Mouse (Mus musculus): ENCODE results near the gene Nsf. TPM values are rescaled to one million over a fixed set of nuclear protein-coding genes. Genes with fewer than 3 reads are reported as not detected.

Gene Nsf
- total and polyA plus RNA-seq, 3 experiments, result 16.5 to 28.7 (median 26.9) TPM

GRCm38 (mm10) chr11:103910531-103910930 is 43.3 kb downstream of the Nsf start:
- Histone ChIP-seq H3K27me3 (ENCODE audit: control insufficient read depth, insufficient read depth, low read length) (no peaks in the 10 kb centered on the region), H3K4me3 (no peak overlapping the region), H3K9ac (ENCODE audit: low read depth, low read length) (no peak overlapping the region), H3K36me3 (ENCODE audit: control insufficient read depth, insufficient read depth, low read length) (no peaks in the 10 kb centered on the region), H3K27ac (no peak overlapping the region), H3K79me2 (replicated peaks; ENCODE audit: control insufficient read depth, insufficient read depth, low read length) (no peaks in the 10 kb centered on the region), H3K4me1 (ENCODE audit: control insufficient read depth, insufficient read depth, low read length) (no peaks in the 10 kb centered on the region)
- DNase-seq, result no peak
- 97% methylated on average over 11 of the region's 11 CpGs for WGBS
- intact Hi-C loops (cut with DNase I), result no loop called here
- TF ChIP-seq CTCF (IDR thresholded peaks at IDR 0.05), result no peak
- no peak for TF ChIP-seq POLR2A (IDR thresholded peaks at IDR 0.05; ENCODE audit: insufficient read depth, low read depth, low read length)
- TF ChIP-seq EP300 (IDR thresholded peaks at IDR 0.05; ENCODE audit: insufficient read depth, low read depth, low read length), result no peak

DNA sequence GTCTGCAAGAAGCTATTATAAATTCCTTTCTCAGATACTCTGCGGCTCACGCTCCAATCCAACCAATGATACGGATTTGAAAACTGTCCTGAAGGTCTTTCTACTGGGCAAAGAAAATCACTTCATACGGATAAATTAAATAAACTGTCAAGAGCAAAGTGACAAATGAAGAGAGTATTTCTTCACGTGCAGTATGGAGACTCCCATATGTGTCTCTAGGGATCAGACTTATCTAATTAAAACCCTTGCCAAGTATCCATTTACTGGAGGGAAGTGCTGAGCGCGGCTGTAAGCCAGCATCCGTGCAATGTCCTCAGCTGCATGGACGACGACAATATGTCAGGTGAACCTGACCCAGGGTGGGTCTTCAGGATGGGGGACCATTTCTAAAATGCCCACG is 44.0 kb downstream of the Nsf start:
- no peak for DNase-seq
- Histone ChIP-seq H3K36me3 (ENCODE audit: control insufficient read depth, insufficient read depth, low read length) (no peaks in the 10 kb centered on the region), H3K79me2 (replicated peaks; ENCODE audit: control insufficient read depth, insufficient read depth, low read length) (no peaks in the 10 kb centered on the region), H3K9ac (ENCODE audit: low read depth, low read length) (no peak overlapping the region), H3K27me3 (ENCODE audit: control insufficient read depth, insufficient read depth, low read length) (no peaks in the 10 kb centered on the region), H3K4me1 (ENCODE audit: control insufficient read depth, insufficient read depth, low read length) (no peaks in the 10 kb centered on the region), H3K4me3 (no peak overlapping the region), H3K27ac (no peak overlapping the region)
- 82% methylated on average over 11 of the region's 11 CpGs for WGBS
- TF ChIP-seq CTCF (IDR thresholded peaks at IDR 0.05) (no peak), EP300 (IDR thresholded peaks at IDR 0.05; ENCODE audit: insufficient read depth, low read depth, low read length) (no peak), POLR2A (IDR thresholded peaks at IDR 0.05; ENCODE audit: insufficient read depth, low read depth, low read length) (no peak)
- intact Hi-C loops (cut with DNase I), result no loop called here

DNA sequence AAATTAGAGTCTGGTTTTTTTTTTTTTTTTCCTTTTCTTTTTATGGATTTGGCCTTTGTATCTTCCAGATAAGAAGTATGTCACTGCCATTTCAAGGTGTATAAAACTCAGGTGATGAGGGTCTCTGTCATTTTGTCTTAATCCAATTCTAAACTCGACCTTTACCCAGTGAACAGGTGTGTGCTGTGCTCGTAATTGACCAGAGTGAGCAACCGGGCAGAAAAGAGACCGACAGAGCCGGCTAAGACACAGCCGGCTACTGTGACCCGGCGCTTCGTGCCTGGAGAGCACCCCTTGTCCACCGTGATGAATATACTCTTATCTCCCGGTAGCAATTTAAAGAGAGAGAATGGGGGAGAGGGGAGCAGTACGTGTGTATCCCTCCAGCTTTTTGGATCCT is 44.5 kb downstream of the Nsf start:
- no peaks in the 10 kb centered on the region for H3K4me1 ChIP-seq (ENCODE audit: control insufficient read depth, insufficient read depth, low read length)
- DNase-seq, result no peak
- WGBS, result 89% methylated on average over 12 of the region's 12 CpGs
- no peaks in the 10 kb centered on the region for H3K27me3 ChIP-seq (ENCODE audit: control insufficient read depth, insufficient read depth, low read length)
- H3K79me2 ChIP-seq (replicated peaks; ENCODE audit: control insufficient read depth, insufficient read depth, low read length), result no peaks in the 10 kb centered on the region
- no peak for TF ChIP-seq POLR2A (IDR thresholded peaks at IDR 0.05; ENCODE audit: insufficient read depth, low read depth, low read length)
- TF ChIP-seq CTCF (IDR thresholded peaks at IDR 0.05), result no peak
- no peak for TF ChIP-seq EP300 (IDR thresholded peaks at IDR 0.05; ENCODE audit: insufficient read depth, low read depth, low read length)
- H3K36me3 ChIP-seq (ENCODE audit: control insufficient read depth, insufficient read depth, low read length), result no peaks in the 10 kb centered on the region
- intact Hi-C loops (cut with DNase I), result no loop called here
- no peak overlapping the region for H3K9ac ChIP-seq (ENCODE audit: low read depth, low read length)
- H3K27ac ChIP-seq, result no peak overlapping the region
- H3K4me3 ChIP-seq, result no peak overlapping the region

DNA sequence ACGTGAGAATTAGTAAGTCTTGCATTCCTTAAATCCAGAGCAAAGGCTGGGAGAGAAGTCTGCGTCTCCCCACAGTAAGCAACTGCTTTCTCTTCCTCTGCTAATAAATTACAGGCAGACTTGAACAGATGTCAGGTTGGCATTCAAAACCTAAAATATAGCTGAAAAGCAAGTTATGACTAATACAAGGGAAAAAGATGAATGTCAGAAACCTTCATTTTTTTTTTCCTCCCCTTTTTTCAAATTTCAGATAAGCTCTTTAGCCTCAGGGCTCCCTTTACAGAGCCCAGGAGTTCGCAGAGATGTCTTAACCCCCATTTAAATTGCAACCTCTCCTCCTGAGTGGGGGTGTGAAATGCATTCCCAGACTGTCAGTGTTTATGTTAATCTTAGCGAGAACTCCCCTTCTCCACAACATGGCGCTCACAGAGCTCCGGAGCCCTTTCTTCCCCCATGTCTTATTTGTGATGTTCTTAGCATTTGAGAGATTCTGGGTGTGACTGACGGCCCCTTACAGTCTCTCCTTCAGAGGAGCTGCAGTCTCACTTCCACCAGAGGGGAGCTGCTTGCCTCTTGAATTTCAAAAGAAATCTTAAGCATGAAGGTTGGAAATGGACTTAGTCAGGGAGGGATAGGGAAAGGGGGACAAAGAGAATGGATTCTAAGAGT is 47.7 kb downstream of the Nsf start:
- H3K9ac ChIP-seq (ENCODE audit: low read depth, low read length), result no peak overlapping the region
- no peak overlapping the region for H3K27ac ChIP-seq
- 83% methylated on average over 7 of the region's 7 CpGs for WGBS
- H3K79me2 ChIP-seq (replicated peaks; ENCODE audit: control insufficient read depth, insufficient read depth, low read length), result no peaks in the 10 kb centered on the region
- intact Hi-C loops (cut with DNase I), result no loop called here
- no peaks in the 10 kb centered on the region for H3K4me1 ChIP-seq (ENCODE audit: control insufficient read depth, insufficient read depth, low read length)
- H3K27me3 ChIP-seq (ENCODE audit: control insufficient read depth, insufficient read depth, low read length), result no peaks in the 10 kb centered on the region
- DNase-seq, result no peak
- TF ChIP-seq CTCF (IDR thresholded peaks at IDR 0.05) (no peak), EP300 (IDR thresholded peaks at IDR 0.05; ENCODE audit: insufficient read depth, low read depth, low read length) (no peak), POLR2A (IDR thresholded peaks at IDR 0.05; ENCODE audit: insufficient read depth, low read depth, low read length) (no peak)
- no peaks in the 10 kb centered on the region for H3K36me3 ChIP-seq (ENCODE audit: control insufficient read depth, insufficient read depth, low read length)
- H3K4me3 ChIP-seq, result no peak overlapping the region

- Histone ChIP-seq H3K4me3 (no peak overlapping the region), H3K36me3 (ENCODE audit: control insufficient read depth, insufficient read depth, low read length) (no peaks in the 10 kb centered on the region), H3K27me3 (ENCODE audit: control insufficient read depth, insufficient read depth, low read length) (no peaks in the 10 kb centered on the region), H3K27ac (no peak overlapping the region), H3K79me2 (replicated peaks; ENCODE audit: control insufficient read depth, insufficient read depth, low read length) (no peaks in the 10 kb centered on the region), H3K4me1 (ENCODE audit: control insufficient read depth, insufficient read depth, low read length) (peaks cover 1% of the 10 kb centered on the region; the same call in 1 of the 2 replicates), H3K9ac (ENCODE audit: low read depth, low read length) (no peak overlapping the region)
- DNase-seq, result no peak
- intact Hi-C loops (cut with DNase I), result no loop called here
- WGBS, result 69% methylated on average over 9 of the region's 9 CpGs
- no peak for TF ChIP-seq POLR2A (IDR thresholded peaks at IDR 0.05; ENCODE audit: insufficient read depth, low read depth, low read length)
- no peak for TF ChIP-seq CTCF (IDR thresholded peaks at IDR 0.05)
- no peak for TF ChIP-seq EP300 (IDR thresholded peaks at IDR 0.05; ENCODE audit: insufficient read depth, low read depth, low read length)
Observed at GRCm38 (mm10) chr11:103905506-103905905, 48.4 kb downstream of the Nsf start.

- no peaks in the 10 kb centered on the region for H3K36me3 ChIP-seq (ENCODE audit: control insufficient read depth, insufficient read depth, low read length)
- H3K4me3 ChIP-seq, result no peak overlapping the region
- WGBS, result 83% methylated on average over 4 of the region's 4 CpGs
- DNase-seq, result no peak
- H3K27ac ChIP-seq, result no peak overlapping the region
- no peak overlapping the region for H3K9ac ChIP-seq (ENCODE audit: low read depth, low read length)
- H3K79me2 ChIP-seq (replicated peaks; ENCODE audit: control insufficient read depth, insufficient read depth, low read length), result no peaks in the 10 kb centered on the region
- no peak for TF ChIP-seq CTCF (IDR thresholded peaks at IDR 0.05)
- TF ChIP-seq POLR2A (IDR thresholded peaks at IDR 0.05; ENCODE audit: insufficient read depth, low read depth, low read length), result no peak
- no peak for TF ChIP-seq EP300 (IDR thresholded peaks at IDR 0.05; ENCODE audit: insufficient read depth, low read depth, low read length)
- peaks cover 1% of the 10 kb centered on the region; the same call in 1 of the 2 replicates for H3K4me1 ChIP-seq (ENCODE audit: control insufficient read depth, insufficient read depth, low read length)
- H3K27me3 ChIP-seq (ENCODE audit: control insufficient read depth, insufficient read depth, low read length), result no peaks in the 10 kb centered on the region
- intact Hi-C loops (cut with DNase I), result no loop called here
Observed at GRCm38 (mm10) chr11:103901581-103901966, 52.3 kb downstream of the Nsf start.
